Mouse (Mus musculus): ENCODE data around the gene Phlda2.

GRCm38 (mm10) chr7:143495104-143495961 lies 7.6 kb downstream of the Phlda2 start:
- TF ChIP-seq CTCF (IDR thresholded peaks at IDR 0.05; ENCODE audit: low read depth, low read length) (no peak), POLR2A (IDR thresholded peaks at IDR 0.05; ENCODE audit: borderline replicate concordance, low read depth, low read length) (no peak)
